Mouse (Mus musculus): Measurements from ENCODE around the gene Sult1d1. TPM values are rescaled to one million over a fixed set of nuclear protein-coding genes. Genes with fewer than 3 reads are reported as not detected.

Sult1d1 gene
- not detected in 2 replicates for polyA plus RNA-seq (2015; fragmentation: Nextera tagmentation; extraction: Ambion mirVana)

GRCm38 (mm10) chr5:87568845-87569244 lies at the start of gene Sult1d1:
Gene Sult1d1 (minus strand): TSS chr5:87569027.

GRCm38 (mm10) chr5:87591494-87591893 lies 22.7 kb upstream of the Sult1d1 start, which contains the start of gene Sult1e1:
Gene Sult1e1 (minus strand): TSS chr5:87591594.

GRCm38 (mm10) chr5:87538111-87538510 lies 30.7 kb downstream of the Sult1d1 start, which contains the start of gene Sult1b1:
Gene Sult1b1 (minus strand): TSS chr5:87538195.

Small RNA genes within 50 kb of the gene (microRNA-seq; reads per million reads assigned to microRNA genes)
- gene Mir3969 = not detected

Other genes with a start within 250 kb of the Sult1d1 start
- not detected in 2 replicates for gene Ugt2a3, start 231.8 kb downstream of the Sult1d1 start, polyA plus RNA-seq (2015; fragmentation: Nextera tagmentation; extraction: Ambion mirVana)
- gene Ugt2b38, start 144.8 kb downstream of the Sult1d1 start, polyA plus RNA-seq (2015; fragmentation: Nextera tagmentation; extraction: Ambion mirVana) = not detected in 2 replicates
- gene Ugt2a2, start 86.8 kb downstream of the Sult1d1 start, polyA plus RNA-seq (2015; fragmentation: Nextera tagmentation; extraction: Ambion mirVana) = not detected in 2 replicates
- not detected in 2 replicates for gene Gm43638, start 82.2 kb downstream of the Sult1d1 start, polyA plus RNA-seq (2015; fragmentation: Nextera tagmentation; extraction: Ambion mirVana)
- gene Ugt2a1, start 78.2 kb downstream of the Sult1d1 start, polyA plus RNA-seq (2015; fragmentation: Nextera tagmentation; extraction: Ambion mirVana) = not detected in 2 replicates
- gene Sult1b1, start 30.8 kb downstream of the Sult1d1 start, polyA plus RNA-seq (2015; fragmentation: Nextera tagmentation; extraction: Ambion mirVana) = not detected in 2 replicates
- gene Sult1e1, start 22.6 kb upstream of the Sult1d1 start, polyA plus RNA-seq (2015; fragmentation: Nextera tagmentation; extraction: Ambion mirVana) = not detected in 2 replicates
- not detected in 2 replicates for gene Csn1s1, start 97.2 kb upstream of the Sult1d1 start, polyA plus RNA-seq (2015; fragmentation: Nextera tagmentation; extraction: Ambion mirVana)
- gene Csn2, start 130.6 kb upstream of the Sult1d1 start, polyA plus RNA-seq (2015; fragmentation: Nextera tagmentation; extraction: Ambion mirVana) = 0.18 TPM in 1 of 2 replicates, not detected in the other
- not detected in 2 replicates for gene Csn1s2a, start 205.5 kb upstream of the Sult1d1 start, polyA plus RNA-seq (2015; fragmentation: Nextera tagmentation; extraction: Ambion mirVana)
- not detected in 2 replicates for gene Csn1s2b, start 239.1 kb upstream of the Sult1d1 start, polyA plus RNA-seq (2015; fragmentation: Nextera tagmentation; extraction: Ambion mirVana)